Mouse (Mus musculus) ovary, adult 2 months (tissue): ENCODE results near the gene Clint1. TPM values are rescaled to one million over a fixed set of nuclear protein-coding genes. Genes with fewer than 3 reads are reported as not detected.

Experiments
- polyA plus RNA-seq: library from polyadenylated mRNA; depleted of rRNA; stranded (reverse); fragments of >200 nt; gene quantifications from 2 replicates; pipeline ENCODE4 v1.2.3, GENCODE M21; 2012; rRNA removed

The Clint1 gene
- polyA plus RNA-seq, result 55.7 and 65.4 TPM in 2 replicates

GRCm38 (mm10) chr11:45851516-45852123 lies at the start of gene Clint1:
Clint1 (plus strand) TSS chr11:45852051.

GRCm38 (mm10) chr11:45944643-45945156 lies 92.8 kb downstream of the Clint1 start, which contains the start of gene Lsm11:
Lsm11 (minus strand) TSS chr11:45944935.

GRCm38 (mm10) chr11:45955127-45955627 lies 103.3 kb downstream of the Clint1 start, which contains the start of gene Thg1l:
Thg1l (minus strand) TSS chr11:45955494.

Other genes with a start within 250 kb of the Clint1 start
- gene Lsm11, start 92.9 kb downstream of the Clint1 start, polyA plus RNA-seq, result 7.4 and 8.7 TPM in 2 replicates
- gene Thg1l, start 103.4 kb downstream of the Clint1 start, polyA plus RNA-seq, result 5.8 and 9.4 TPM in 2 replicates
- gene Sox30, start 128.3 kb downstream of the Clint1 start, polyA plus RNA-seq, result 0.53 and 0.75 TPM in 2 replicates
- gene Gm12166, start 200.3 kb downstream of the Clint1 start, polyA plus RNA-seq, result 12.2 and 15.2 TPM in 2 replicates
- 13.1 and 15.5 TPM in 2 replicates for gene Adam19, start 203.9 kb downstream of the Clint1 start, polyA plus RNA-seq